Mouse (Mus musculus): ENCODE measurements around the gene Ercc4.

The Ercc4 gene

DNA sequence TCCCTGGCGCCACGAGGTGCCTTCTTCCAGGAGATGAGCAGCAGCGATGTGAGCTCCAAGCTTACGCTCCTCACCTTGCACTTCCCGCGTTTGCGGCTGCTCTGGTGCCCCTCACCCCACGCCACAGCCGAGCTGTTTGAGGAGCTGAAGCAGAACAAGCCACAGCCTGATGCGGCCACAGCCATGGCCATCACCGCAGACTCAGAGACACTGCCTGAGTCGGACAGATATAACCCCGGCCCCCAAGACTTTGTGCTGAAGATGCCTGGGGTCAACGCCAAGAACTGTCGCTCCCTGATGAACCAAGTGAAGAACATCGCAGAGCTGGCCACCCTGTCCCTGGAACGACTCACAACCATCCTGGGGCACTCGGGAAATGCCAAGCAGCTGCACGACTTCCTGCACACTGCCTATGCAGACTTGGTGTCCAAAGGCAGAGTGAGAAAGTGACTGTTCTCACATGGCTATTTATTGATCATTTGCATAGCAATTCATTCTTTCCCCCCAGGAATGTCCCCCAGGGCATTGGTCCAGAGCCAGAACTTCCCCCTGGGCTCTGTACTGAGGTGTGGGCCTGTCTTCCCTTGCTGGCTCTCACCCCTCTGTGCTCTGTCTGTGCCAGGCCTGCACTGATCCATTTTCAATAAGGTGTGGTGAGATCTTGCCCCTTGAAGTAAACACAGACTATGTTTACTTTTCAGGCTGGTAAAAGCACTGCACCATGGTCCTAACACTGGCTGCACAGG lies 38.5 kb downstream of the Ercc4 start:
- DNase-seq (ENCODE audit: low read depth), result no peak

DNA sequence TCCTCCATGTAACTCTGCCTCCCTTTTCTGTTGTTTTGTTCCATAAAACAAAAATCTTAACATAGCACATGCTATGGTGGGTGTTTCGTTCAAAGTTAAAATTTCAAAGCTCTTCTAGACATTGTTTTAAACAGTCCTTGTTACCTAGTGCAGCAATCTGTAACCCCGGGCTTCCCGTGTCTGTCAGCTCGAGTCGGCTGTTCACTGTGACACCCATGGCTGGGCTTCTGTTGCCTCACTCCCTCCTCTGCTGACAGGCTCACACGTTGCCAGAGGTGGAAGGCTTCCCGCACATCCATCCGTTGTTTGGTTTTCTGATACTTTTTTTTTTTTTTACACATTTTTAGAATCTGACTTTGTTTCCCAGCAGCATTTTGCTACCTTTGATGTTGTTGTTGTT lies 40.5 kb downstream of the Ercc4 start:
- DNase-seq (ENCODE audit: low read depth), result no peak

DNA sequence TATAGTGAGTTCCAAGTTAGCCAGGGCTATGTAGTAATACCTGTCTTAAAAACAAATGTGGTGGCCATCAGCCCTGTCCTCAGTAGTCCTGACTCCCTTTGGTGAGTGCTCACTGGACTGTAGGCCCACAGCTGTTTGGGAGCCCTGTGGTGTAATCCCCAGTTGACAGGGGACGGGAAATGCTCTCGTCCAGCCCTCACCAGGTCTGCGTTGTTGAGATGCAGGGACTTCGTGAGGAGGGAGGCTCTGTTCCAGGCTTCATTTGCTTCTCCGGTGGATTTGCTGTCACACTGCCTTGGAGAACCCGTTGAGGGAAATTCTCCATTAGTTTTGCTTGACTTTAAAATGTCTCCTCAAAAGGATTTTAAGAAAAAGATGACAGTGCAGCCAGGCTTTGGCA lies 41.3 kb downstream of the Ercc4 start:
- DNase-seq (ENCODE audit: low read depth), result no peak

DNA sequence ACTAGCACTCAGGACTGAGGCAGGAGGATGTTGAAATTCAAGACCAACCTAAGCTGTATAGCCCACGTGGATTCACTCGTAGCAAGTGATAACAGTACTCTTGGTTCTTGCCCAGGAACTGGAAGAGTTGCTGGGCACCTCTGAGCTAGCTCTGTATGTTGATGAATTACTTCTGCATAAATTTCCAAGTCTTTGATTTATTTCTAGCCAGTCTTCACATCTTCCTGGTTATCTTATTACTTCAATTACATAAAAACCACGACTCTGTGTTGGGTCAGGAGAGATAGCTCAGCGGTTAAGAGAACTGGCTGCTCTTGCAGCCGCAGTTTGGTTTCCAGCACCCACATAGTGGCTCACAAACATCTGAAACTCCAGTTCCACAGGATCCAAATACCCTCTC lies 43.0 kb downstream of the Ercc4 start:
- DNase-seq (ENCODE audit: low read depth), result no peak

DNA sequence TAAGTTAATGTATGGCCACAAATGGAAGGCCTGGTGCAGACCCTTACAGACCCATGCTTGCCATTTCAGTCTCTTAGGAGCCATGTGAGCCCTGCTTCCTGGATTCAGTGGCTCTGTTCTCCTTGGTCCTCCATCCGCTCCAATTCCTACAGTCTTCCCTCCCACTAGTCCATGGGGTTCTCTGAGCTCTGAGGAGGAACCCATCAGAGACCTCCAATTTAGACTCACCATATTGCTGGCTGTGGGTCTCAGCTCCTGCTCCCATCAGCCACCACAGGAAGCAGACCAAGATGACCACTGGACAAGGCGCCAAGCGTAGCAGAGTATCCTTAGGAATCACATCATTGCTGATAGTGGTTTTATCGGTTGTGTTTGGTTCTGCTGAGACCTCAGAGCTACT lies 43.7 kb downstream of the Ercc4 start:
- no peak for DNase-seq (ENCODE audit: low read depth)

DNA sequence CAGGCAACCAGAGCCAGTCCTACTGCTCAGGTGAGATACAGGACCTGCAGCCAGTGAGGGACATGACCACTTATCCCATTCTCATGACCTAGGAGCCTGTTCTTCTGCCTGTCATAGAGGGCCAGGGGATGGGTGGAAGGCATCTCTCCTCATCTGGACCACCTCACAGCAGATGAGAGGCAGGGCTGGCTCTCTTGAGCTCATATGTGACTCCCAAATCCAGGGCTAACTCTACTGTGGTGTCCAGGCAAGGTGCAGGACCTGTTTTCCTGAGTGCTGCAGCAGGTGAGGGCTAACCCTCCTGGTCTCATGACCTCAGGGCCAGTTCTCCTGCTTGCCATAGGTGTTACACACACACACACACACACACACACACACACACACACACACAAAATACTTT lies 44.9 kb downstream of the Ercc4 start:
- no peak for DNase-seq (ENCODE audit: low read depth)

DNA sequence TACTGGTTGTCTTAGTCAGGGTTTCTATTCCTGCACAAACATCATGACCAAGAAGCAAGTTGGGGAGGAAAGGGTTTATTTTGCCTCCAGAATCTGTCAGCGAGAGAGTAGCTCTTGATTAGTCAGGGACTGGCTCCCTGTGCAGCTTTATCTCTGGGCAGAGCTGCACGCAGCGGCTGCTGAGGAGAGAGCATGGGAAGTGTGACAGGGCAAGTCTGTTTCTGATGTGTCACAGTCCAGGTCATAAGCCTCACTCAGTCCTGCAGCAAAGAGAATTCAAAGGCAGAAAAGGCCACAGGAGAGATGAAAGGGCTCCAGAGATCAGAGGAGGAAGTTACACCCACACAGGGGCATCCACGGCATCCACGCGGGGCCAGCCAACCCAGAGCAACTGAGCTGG lies 47.8 kb downstream of the Ercc4 start:
- no peak for DNase-seq (ENCODE audit: low read depth)

DNA sequence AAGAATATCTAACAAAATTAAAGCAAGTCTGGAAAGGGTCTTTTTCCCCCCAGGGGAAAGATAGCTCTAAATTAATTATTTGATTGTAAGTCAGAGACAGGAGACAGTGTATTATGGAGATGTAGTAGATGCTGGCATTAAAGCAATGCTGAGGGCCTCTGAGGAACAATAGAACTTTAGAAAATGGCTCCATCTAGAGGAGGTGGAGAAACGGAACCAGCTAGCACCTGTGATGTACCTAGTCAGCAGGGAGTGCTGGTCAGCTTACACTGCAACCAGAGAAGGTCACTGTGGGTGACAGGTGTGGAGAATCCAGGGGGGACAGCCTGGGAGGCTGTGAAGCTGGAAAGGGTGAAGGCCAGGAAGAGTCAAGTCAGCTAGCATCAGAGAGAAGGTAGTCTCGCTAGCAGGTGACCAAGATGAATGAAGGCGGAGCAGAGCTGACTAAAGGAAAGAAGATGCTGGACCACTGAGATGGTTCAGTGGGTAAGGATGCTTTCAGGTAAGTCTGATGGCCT lies 48.7 kb downstream of the Ercc4 start:
- DNase-seq (ENCODE audit: low read depth), result peak; percentile 18

DNA sequence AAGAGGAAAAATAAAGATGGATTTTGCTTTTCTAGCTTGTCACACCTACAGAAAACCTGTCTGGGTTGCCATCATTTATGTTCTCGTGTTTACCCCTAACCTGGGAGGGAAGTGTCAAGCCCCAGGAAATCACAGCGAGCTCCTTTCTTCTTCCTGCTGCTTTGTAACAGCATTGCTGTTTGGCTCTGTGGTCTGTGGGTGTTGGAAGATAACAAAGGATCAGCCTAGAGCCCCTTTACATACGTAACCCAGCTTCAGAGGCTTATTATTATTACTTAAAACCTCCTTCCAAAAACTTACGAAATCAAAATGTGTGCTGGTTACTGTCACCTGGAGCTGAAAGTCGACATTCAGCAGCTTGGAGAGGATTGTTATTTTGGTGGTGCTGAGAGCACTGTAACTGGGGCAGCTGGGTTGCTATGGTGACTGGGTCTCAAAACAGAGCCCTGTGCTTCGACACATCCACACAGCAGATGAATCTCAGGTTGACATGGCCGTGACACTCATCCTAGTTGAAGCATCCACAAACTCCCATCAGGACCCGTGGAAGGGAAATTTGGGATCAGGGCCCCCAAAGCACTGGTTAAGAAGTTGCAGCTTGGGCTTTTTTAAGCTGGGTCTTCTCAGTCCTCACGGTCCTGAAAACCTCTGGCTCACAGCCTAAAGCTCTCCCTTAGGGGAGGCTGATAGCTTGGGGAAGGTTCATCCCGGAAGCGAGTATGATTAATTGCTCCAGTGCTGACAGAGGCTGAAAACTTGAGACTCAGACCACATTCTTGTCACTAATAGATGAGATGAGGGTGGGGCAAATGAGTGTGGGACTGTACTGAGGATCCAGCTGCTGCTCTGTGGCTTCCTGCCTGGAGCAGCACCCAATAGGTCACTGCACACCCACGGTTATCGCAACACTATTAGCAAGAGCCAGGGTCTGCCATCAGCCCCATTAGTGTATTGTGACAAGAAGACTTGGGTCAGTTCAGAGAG lies 49.7 kb downstream of the Ercc4 start:
- DNase-seq (ENCODE audit: low read depth), result peak; percentile 34

DNA sequence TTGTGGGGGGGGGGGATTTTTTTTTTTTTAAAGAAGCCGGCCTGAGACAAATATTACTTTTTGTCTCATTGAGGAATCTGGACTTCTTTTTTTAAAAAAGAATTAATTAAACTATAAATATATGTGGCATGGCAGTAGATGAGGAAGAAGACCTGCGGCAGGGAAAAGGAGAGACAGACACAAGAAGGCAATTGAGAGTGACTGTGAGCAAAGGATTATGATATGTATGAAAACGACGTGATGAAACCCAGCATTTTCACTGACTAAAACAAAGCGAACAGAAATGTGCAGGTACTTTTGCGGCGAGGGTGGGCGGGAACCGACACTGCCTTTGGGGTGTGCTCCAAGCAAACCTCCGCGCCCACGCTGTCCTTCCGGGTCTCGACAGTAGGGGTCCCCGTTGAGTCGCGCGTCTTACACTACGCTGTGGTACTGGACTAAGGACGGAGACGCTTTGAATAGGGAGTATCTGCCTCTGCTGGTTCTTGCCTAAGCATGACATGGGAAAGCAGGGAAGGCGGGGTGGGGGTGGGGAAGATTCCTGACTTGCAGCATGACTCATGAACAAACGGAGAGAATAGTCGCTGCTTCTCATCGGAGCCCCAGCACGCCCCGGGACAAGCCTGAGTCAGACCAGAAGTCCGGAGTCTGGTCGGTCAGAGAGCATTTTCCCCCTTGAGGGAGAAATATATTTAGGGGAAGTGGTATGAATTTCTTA lies 50.6 kb downstream of the Ercc4 start:
- peak; percentile 99 for DNase-seq (ENCODE audit: low read depth)

DNA sequence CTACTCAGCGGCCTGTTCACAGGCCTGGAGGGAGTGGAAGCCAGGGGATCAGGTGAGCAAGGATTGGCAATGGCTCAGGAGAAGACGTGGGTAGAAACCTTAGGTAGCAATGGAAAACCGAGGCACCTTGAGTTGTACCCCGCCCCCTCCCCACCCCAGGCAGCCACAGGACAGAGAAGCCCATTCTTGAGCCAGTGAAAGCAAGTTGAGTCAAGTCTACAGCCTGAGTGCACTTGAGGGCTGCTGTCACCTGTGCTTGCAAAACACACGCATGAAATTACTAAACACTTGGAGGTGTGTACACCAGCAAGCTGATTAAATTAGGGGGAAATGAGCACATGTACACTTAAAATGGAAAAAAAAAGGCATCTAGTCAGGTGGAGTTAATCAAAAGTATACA lies 52.0 kb downstream of the Ercc4 start:
- no peak for DNase-seq (ENCODE audit: low read depth)

DNA sequence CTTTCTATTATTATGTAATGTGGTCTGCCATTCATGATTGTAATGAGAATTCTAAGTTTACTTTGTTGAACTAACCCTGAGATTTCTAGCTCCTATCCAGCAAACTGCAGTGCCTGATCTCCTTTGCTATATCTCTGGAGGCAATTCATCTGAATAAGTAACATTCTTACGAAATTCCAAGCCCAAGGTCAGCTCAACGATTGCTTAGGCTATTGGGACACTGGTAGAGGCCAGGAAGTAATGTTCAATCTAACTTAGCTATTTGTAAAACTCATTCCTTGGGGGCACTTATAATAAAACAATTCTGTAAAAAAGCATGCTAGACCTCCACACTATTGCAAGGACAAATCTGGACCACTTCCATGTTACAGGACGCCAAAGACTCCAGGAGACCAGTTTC lies 58.2 kb downstream of the Ercc4 start:
- DNase-seq (ENCODE audit: low read depth), result no peak

DNA sequence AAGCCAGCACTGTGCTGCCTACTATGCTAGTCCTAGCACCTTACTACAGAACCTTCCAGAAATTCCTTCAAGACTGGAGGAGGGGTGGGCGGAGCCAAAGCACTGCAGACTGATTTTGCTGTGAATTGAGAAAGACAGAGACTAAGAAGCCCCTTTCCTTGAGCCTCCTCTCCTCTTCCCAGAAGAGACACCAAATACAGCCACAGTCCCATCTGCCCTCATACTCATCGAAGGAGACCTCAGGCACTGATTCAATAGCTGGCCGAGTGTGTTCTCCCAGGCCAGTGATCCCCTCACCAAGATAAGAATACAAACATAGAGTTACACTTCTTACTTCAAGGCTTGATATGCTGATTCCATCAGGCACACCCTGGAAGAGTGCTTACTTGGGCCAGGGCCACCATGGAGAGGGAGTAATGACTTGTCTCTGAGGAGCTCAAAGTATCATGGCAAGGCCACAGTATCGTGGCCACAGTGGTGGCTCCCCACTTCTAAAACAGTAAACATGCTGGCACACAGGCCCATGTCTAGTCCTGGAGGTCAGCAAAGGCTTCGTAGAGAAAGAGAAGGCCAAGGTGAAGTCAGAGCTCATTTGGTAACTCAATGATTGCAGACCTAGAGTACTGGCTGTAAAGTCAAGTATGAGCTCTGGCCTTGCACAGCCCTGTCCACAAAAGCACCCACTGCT lies 63.7 kb downstream of the Ercc4 start:
- no peak for DNase-seq (ENCODE audit: low read depth)

DNA sequence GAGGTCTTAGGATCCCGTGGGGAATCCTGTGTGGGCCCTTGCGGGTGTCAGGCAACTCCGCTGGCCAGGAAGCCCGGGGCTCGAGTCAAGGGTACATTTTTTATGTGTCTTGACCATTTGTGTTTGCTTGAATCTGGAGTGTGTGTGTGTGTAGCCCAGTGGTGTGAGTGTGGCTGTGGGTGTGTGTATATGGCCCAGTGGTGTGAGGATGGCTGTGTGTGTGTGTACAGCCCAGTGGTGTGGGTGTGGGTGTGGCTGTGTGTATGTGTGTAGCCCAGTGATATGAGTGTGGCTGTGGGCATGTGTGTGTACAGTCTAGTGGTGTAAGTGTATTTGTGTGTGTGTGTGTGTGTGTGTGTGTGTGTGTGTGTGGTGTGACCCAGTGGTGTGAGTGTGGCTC lies 73.0 kb downstream of the Ercc4 start:
- no peak for DNase-seq (ENCODE audit: low read depth)

DNA sequence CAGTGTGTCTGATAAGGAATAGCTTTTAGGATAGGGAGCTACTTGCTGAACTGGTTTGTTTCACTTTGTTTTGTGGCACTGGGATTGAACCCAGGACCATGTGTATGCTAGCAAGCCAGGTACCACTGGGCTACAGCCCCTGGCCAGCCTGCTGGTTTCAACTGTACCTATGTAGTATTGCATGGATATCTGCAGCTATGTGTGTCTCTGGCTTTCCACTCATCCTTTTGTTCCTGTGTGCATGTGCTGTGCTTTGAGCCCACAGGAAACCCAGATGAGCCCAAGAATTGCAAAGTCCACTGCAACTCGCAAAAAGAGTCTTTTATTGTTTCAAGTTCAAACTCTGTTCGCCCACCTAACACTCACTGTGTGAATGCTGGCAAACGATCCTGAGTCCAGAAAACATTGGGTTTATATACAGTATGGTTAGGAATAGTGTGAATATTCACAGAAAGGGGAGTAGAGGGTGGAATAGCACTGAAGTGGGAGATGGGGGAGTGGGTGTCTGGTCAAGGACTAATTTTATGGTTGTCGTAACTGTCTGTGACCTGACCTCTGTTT lies 73.8 kb downstream of the Ercc4 start:
- DNase-seq (ENCODE audit: low read depth), result no peak

DNA sequence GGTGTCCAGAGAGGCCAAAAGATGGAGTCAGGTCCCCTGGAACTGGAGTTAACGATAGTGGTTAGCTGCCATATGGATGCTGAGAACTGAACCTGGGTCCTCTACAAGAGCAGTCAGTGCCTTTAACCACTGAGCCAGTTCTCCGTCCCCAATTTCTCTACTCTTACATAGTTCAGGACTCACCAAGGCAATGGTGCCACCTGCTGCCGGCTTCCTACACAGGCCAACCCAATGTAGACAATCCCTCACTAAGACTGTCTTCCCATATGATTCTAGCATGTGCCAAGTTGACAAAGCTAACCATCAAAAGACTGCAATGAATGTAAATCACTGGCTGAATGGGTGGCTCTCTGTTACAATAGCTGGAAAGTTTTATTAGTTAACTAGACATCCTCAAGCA lies 74.9 kb downstream of the Ercc4 start:
- DNase-seq (ENCODE audit: low read depth), result peak; percentile 25

DNA sequence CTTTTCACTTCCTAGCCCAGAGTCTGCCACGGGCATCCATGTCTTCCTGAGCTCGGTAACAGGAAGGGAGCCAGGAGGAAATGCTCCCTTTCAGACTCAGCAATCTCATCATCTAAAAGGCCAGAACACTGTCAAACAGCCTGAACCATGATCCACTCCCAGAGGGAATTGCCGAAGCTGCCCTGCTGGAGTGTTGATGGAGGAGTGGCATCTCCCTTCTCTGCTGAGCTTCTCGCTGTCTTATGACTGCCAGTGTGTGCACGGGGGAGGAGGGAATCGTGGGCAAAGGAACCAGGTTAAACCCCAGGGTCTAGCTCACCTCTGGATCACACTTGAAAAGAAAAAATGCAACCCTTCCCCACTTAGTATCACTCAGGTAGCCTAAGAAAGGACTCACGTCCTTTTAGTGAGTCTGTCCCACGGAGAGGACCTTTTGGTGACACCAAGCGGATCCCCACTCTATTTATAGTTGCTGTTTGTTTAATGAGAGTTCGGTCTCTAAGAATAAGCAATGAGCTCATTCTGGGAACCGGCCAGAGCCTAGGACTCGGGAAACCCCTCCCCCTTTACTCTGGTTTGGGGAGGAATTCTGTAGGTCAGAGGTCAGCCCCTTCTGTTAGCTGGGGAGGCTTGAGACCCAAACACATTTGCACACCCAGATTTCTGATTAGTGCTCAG lies 80.1 kb downstream of the Ercc4 start:
- no peak for DNase-seq (ENCODE audit: low read depth)

DNA sequence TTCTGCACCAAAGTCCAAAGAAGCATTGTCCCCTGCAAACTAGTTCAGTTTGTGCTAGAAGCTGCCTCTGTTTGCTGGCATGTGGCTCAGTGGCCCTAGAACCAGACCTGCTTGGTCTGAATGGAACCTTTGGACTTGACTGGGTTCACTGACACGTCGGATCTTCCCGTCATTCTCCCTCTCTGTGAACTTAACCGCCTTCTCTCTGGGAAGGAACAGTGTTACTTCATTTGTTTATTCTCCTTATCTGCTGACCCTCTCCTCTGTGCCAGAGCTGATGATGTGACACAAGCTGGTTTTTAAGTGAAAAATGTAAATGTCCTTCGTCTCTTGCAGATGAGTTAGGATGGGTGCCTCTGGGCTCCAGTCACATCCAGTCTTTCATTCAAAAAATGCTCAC lies 81.0 kb downstream of the Ercc4 start:
- no peak for DNase-seq (ENCODE audit: low read depth)

DNA sequence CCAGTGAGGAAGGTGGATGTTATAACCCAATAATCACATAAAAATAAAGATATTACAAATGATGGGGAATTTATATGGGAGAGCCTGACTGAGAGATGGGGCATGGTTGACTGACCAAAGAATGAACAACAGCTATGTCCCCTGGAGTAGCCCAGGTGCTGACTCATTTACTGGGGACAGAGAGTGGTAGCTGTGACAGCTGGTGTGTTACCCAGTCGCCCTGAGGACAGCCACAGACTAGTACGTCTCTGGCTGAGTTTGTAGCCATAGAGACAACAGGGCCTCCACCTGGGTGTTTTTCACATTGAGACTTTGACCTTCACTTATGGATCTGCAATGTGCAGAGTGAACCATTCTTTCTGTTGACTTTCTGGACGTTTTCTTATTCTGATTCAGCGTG lies 81.7 kb downstream of the Ercc4 start:
- no peak for DNase-seq (ENCODE audit: low read depth)

DNA sequence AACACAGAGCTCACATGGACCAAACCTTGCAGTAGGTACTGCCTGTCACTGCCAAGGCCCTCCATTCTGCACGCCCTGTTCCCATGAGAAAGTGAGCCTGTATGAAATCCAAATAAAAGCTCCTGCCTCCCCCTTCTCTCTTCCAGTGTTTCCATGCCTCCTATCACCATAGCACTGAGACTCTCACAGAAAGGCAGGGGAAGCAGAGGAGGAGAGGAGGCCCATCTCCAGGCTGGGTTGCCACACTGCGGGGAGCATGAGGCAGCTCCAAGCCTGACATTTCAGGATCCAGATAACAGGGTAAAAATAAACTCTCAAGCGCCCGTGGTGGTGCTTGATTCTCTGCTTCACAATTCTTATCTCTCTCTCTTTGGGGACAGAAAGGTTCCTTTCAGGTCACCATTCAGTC lies 84.2 kb downstream of the Ercc4 start:
- DNase-seq (ENCODE audit: low read depth), result no peak

DNA sequence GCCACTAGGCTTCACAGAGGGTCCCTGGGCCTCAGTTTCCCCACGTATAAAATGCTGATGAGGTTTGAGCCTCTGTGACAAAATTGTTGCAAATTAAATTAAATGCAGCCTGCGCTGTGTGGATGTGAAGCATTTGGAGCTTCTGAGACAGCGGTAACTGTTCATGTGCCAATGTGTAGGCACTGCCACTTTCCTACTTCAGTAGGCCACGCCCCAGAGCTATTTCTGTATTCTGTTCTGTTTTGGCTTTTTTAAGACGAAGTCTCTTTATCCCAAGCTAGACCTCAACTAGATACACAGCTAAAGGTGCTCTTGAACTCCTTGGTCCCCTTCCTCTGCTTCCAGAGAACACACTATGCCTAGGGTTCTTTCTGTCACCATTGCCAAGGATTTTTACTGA lies 85.4 kb downstream of the Ercc4 start:
- no peak for DNase-seq (ENCODE audit: low read depth)
